Mouse (Mus musculus) midbrain, embryonic 10.5 days (tissue): ENCODE results near the gene Foxf2. TPM values are rescaled to one million over a fixed set of nuclear protein-coding genes. Genes with fewer than 3 reads are reported as not detected.

Experiments used
- DNase-seq: peaks from one replicate; pipeline ENCODE4 v3.0.0-alpha.2; 2017; ENCODE audit warnings: low spot score
- H3K27ac ChIP-seq: fragments of 300-500 bp; sonication (generic); replicated peaks from 2 replicates; pipeline ENCODE4 v1.5.1; 2016; ENCODE audit warnings: mild to moderate bottlenecking
- H3K27me3 ChIP-seq: fragments of 300-500 bp; sonication (generic); 2 replicates; pipeline ENCODE4 v1.6.1; 2016; ENCODE audit warnings: low read depth, mild to moderate bottlenecking; ENCODE audit not compliant: poor library complexity, severe bottlenecking
- H3K36me3 ChIP-seq: fragments of 300-500 bp; sonication (generic); 2 replicates; pipeline ENCODE4 v1.6.1; 2016; ENCODE audit warnings: mild to moderate bottlenecking, moderate library complexity
- H3K4me1 ChIP-seq: fragments of 300-500 bp; sonication (generic); 2 replicates; pipeline ENCODE4 v1.6.1; 2016
- H3K4me3 ChIP-seq: fragments of 300-500 bp; sonication (generic); 2 replicates; pipeline ENCODE4 v1.5.1; 2016; ENCODE audit warnings: mild to moderate bottlenecking, moderate library complexity
- H3K9me3 ChIP-seq: fragments of 300-500 bp; sonication (generic); replicated peaks from 2 replicates; pipeline ENCODE4 v1.6.1; 2016; ENCODE audit warnings: mild to moderate bottlenecking
- WGBS: fragments of 180-500 bp; shearing (Covaris S2); methylation state at CpG from one replicate; pipeline ENCODE4 v1.1.7; 2016; 5-methylcytosine and 5-hydroxymethylcytosine counted together
- polyA plus RNA-seq: library from polyadenylated mRNA; unstranded; fragments of >200 nt; fragmentation: Nextera tagmentation; extraction: Ambion mirVana; gene quantifications from 2 replicates; pipeline ENCODE4 v1.2.1, GENCODE M21; 2016

Gene Foxf2
- polyA plus RNA-seq: 7.0 and 7.1 TPM in 2 replicates

DNA sequence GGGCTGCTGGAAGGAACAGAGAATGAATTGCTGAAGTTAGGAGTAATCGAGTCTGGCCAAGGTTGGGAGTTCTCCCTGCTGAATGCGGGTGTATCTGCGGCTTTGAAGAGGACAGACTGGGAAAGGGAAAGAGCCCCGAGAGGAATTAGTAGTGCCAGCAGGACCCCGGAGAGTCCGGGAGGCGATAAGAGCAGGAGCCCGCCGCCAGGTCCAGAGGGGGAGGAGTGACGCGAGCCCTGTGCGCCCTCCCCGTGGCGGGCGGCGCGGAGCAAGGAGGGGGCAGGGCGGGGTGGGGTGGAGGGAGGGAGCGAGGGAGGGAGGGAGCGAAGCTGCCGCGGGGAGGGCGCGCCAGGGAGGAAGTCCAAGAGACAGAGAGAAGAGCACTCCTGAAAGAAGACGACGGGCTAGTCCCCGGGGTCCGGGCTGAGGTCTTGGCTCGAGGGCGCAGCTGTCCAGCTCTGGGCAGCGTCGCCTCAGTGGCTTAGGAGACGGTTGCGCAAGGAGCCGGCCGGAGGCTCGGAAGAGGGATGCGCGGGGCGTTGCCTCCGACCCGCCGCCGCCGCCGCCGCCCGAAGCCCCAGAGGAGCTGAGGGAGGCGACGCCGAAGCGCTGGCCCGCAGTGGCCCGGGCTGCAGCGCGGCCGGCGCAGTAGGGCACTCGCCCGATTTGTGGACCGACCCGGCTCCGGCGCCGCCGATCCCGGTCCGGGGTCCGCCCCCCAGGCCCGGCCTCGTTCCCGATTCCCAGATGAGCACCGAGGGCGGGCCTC is at the start of gene Foxf2:
TSS of gene Foxf2 (plus strand) at position 484 of the 769 bp plus-strand sequence.
- peaks cover 100% of the 10 kb centered on the region for H3K27me3 ChIP-seq
- peak within 1 kb of the TSS; percentile 59 for H3K4me3 ChIP-seq
- no peaks in the 10 kb centered on the region for H3K9me3 ChIP-seq
- peaks cover 56% of the 10 kb centered on the region for H3K4me1 ChIP-seq
- peak; percentile 69 for DNase-seq
- WGBS: under 1% methylated on average over 64 of the region's 74 CpGs
- no peaks in the 10 kb centered on the region for H3K36me3 ChIP-seq
- peak within 1 kb of the TSS; percentile 64; the same call in 1 of the 2 replicates for H3K27ac ChIP-seq

DNA sequence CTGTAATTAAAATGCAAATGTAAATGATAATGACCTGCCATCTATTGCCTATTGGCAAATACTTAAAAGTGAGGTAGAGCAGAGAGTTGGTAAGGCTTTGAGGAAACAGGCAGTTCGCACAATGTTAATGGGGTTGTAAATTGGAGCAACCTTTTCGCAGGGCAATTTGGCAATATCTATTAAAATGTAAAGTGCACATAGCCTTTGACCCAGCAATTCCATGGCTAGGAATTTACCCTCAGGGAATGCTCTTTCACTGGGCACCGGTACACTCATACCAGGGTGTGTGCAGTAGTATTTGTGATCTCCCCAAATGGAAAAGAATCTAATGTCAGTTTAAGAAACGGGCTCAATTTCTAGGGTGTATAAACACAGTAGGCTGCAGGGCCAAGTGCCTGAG is 48.9 kb upstream of the Foxf2 start:
- no peak for DNase-seq
- Histone ChIP-seq H3K9me3 (no peaks in the 10 kb centered on the region), H3K27ac (no peak overlapping the region), H3K36me3 (no peaks in the 10 kb centered on the region), H3K4me1 (peaks cover 15% of the 10 kb centered on the region), H3K4me3 (no peak overlapping the region), H3K27me3 (no peaks in the 10 kb centered on the region)
- 76% methylated on average over 4 of the region's 4 CpGs for WGBS

DNA sequence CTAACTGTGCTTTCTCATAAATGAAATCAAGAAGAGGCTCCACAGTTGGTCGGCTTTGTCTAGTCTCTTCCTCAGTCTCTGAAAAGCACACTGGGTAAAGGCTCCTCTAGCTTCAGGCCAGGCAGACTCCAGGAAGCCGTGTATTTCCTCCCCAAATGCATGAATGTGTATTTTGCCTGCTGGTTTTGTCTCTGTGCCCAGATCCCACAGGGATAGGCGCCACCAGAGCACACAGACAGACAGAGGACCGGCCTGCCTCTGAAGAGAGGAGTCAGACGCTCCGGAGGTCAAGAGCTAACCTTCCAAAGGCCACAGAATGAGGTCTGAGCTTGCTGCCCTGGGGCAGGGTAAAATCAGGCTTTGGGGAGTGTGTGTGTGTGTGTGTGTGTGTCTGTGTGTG is 48.0 kb upstream of the Foxf2 start:
- Histone ChIP-seq H3K27ac (0 out of 2 replicates have a peak overlapping the region, but pooled peaks have one; percentile 9), H3K27me3 (no peaks in the 10 kb centered on the region), H3K36me3 (no peaks in the 10 kb centered on the region), H3K4me3 (no peak overlapping the region), H3K9me3 (no peaks in the 10 kb centered on the region), H3K4me1 (peaks cover 15% of the 10 kb centered on the region)
- DNase-seq: peak; percentile 15
- WGBS: 52% methylated on average over 6 of the region's 6 CpGs

DNA sequence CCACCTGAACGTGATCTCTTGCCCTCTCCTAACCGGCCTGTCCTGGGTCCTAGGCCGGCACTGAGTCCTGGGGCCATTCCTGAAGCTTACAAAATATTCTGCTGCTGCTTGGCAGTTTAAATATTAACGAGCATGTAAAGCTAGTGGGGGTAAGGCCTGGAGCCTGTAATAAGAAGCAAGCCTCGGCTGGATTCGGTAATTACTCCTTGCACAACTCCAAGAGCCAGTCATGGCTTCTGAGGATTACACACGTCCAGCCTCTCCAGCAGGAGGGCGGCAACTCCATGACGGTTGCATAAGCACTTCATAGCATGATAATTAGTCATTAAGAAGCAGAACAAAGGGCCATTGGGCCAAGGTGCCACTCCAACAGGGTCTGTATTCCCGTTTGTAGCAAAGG is 47.2 kb upstream of the Foxf2 start:
- H3K36me3 ChIP-seq: no peaks in the 10 kb centered on the region
- no peaks in the 10 kb centered on the region for H3K27me3 ChIP-seq
- DNase-seq: no peak
- no peaks in the 10 kb centered on the region for H3K9me3 ChIP-seq
- no peak overlapping the region for H3K27ac ChIP-seq
- peaks cover 15% of the 10 kb centered on the region for H3K4me1 ChIP-seq
- H3K4me3 ChIP-seq: no peak overlapping the region
- 71% methylated on average over 10 of the region's 10 CpGs for WGBS

DNA sequence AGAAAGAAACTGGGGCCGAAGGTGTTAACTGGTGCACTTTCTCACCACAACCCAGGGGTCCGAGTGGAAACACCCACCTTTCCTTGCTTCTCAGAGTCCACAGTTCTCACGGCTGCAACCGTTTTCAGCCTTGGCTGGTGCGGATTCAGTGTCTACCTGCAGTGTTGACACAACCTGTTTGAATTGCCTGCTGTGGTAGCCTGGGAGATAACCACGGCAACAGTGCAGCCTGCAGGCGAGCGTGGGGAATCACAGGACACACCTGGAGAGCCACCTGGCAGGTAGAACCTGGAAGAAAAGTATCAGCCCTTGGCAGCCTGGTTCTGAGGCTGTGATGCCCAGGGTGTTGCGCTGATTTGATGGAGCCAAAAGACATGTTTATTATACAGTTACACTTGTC is 45.8 kb upstream of the Foxf2 start:
- H3K4me3 ChIP-seq: no peak overlapping the region
- WGBS: 67% methylated on average over 9 of the region's 9 CpGs
- H3K27ac ChIP-seq: no peak overlapping the region
- DNase-seq: no peak
- H3K9me3 ChIP-seq: no peaks in the 10 kb centered on the region
- no peaks in the 10 kb centered on the region for H3K36me3 ChIP-seq
- no peaks in the 10 kb centered on the region for H3K27me3 ChIP-seq
- peaks cover 15% of the 10 kb centered on the region for H3K4me1 ChIP-seq

DNA sequence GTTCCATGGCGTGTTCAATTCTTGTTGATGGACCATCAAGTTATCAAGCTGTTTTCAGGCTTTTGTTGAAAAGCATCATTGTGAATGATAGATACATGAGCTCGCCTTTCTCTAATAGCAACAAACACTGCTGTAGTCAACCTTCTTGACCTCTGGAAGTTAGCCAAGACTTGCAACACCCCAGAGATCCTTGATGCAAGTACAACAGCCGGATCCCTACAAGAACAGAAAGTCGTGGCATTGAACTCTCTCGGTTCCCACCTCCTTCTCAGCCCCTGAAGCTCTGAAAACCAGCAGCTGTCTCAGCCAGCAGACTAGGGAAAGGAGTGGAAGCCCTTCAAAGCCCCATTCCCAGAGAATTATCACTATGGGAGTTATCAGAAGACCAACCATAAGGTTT is 38.3 kb upstream of the Foxf2 start:
- Histone ChIP-seq H3K4me1 (no peaks in the 10 kb centered on the region), H3K4me3 (no peak overlapping the region), H3K27ac (no peak overlapping the region), H3K27me3 (no peaks in the 10 kb centered on the region), H3K9me3 (no peaks in the 10 kb centered on the region), H3K36me3 (no peaks in the 10 kb centered on the region)
- no peak for DNase-seq
- WGBS: 87% methylated on average over 5 of the region's 5 CpGs

DNA sequence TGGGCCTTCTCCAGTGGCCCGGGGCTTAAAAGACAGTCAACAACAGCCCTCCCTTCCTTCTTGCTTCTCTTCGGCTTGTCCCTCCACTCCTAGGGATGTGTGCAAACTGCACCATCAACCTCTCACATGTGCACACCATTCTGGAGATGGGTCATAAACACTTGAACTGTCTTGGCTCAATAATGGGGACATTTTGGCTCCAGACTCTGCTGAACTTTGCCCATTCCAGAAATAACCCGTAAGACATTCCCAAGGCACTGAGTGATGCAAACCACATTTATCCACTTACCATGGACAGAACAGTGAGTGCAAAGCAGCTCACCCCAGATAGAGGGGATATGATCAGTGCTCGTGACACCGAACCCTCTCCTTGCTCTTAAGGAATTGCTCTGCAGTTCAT is 26.0 kb upstream of the Foxf2 start:
- Histone ChIP-seq H3K4me1 (no peaks in the 10 kb centered on the region), H3K4me3 (no peak overlapping the region), H3K36me3 (no peaks in the 10 kb centered on the region), H3K27me3 (no peaks in the 10 kb centered on the region), H3K9me3 (no peaks in the 10 kb centered on the region), H3K27ac (no peak overlapping the region)
- no peak for DNase-seq
- WGBS: 91% methylated on average over 5 of the region's 5 CpGs

DNA sequence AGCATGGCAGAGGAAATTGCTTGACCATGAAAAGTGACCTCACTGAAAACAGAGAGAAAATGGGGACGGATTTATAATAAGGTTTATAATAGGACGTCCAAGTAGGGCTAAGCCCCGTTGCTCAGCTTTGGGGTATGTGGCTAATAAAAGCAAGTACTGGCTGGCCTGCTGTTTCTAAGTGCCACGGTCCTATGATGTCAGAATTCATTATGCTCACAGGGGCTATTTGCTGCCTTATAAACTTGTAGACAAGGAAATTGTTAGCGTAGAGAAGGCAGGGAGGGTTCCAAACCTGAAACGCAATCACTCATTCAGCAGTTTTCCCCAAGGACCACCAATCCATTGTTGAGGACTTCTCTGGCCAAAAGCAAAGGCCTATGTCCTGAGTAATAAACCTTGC is 21.7 kb upstream of the Foxf2 start:
- Histone ChIP-seq H3K27ac (no peak overlapping the region), H3K27me3 (no peaks in the 10 kb centered on the region), H3K36me3 (no peaks in the 10 kb centered on the region), H3K4me1 (no peaks in the 10 kb centered on the region), H3K9me3 (no peaks in the 10 kb centered on the region), H3K4me3 (no peak overlapping the region)
- no peak for DNase-seq
- WGBS: 85% methylated on average over 6 of the region's 6 CpGs

DNA sequence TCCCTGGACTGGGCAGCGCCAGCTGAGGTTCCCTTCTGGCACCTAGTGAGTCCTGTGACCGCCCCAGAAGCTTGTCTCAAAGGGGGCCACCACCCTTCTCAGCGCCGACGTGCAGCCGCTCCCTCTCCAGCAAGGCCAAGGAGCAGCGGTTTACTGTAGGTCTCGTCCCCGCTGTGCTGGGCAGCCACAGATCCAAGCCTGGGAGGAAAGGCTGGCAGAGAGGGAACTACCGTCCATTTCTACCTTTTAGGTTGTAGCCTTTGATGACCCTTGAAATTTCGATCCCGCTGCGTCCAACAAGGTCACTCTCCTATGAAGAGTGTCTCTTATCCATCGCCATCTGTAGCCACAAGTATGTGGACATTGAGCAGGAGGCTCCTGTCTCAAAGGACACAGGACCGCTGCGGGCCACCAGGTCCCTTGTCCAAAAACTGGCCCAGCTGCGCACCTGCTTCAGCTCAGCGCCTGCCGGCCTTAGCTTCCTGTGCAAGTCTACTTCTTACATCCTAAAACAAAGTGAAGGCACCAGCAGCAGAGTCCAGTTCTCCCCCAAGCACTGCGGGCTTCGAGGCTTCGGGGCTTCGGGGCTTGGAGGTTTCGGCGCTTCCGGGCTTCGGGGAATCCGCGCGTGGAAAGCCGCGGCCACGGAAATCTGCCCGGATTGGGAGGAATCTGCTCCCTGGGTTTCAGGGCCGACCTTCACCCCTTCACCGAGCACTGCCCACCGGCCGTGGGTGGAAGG is 10.7 kb upstream of the Foxf2 start:
- Histone ChIP-seq H3K27me3 (peaks cover 99% of the 10 kb centered on the region), H3K4me3 (no peak overlapping the region), H3K36me3 (no peaks in the 10 kb centered on the region), H3K27ac (no peak overlapping the region), H3K4me1 (peaks cover 23% of the 10 kb centered on the region), H3K9me3 (no peaks in the 10 kb centered on the region)
- peak; percentile 48 for DNase-seq
- WGBS: 2% methylated on average over 38 of the region's 38 CpGs

DNA sequence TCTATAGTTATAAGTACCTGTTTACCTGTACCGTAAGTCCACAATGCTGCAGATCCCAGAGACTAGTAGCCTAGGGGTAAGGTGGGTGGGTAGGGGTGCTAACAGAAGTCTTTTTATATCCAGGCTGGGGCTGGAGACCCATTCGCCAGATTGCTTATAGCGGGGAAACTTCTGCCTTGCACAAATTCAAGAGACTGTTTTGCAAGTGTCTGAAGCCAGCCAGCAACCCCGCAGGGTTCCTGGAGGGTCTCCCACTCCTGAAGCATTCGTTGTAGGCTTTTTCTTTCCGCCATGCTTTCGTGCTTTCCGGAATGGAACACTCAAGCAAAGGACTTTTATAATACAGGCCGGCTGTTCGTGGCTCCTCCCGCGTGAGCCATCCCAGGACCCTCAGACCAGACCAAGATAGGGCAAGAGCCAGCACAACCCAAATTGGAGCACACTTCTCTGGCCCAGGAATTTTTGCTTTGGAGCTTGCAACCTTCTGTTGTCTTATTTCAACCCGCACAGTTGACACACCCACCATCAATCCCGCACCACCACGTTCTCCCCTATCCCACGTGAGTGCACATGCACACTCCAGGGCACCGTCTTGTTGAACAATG is 10.0 kb upstream of the Foxf2 start:
- Histone ChIP-seq H3K27me3 (peaks cover 99% of the 10 kb centered on the region), H3K4me1 (peaks cover 30% of the 10 kb centered on the region), H3K9me3 (no peaks in the 10 kb centered on the region), H3K27ac (no peak overlapping the region), H3K4me3 (no peak overlapping the region), H3K36me3 (no peaks in the 10 kb centered on the region)
- DNase-seq: peak; percentile 37
- WGBS: 2% methylated on average over 17 of the region's 17 CpGs

DNA sequence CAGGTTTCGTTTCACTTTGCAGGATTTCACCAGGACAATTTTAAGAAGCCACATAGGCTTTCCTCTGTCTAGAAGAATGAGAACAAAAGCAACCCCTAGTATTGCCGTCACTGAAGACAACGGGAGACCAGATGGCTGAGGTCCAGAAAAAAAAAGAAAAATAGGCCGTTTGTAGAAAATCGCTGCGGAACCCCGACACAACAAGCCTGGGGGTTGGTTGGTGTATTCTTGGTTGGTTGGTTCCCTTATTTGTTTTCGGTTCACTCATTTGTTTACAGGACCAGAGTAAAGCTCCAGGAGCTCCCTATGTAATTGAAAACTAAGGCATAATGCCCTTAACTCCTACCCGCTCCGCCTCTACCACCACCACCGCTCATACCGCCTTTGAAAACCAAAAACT is 7.6 kb upstream of the Foxf2 start:
- Histone ChIP-seq H3K4me3 (peak overlapping the region; percentile 42), H3K27ac (no peak overlapping the region), H3K36me3 (no peaks in the 10 kb centered on the region), H3K27me3 (peaks cover 100% of the 10 kb centered on the region), H3K4me1 (peaks cover 31% of the 10 kb centered on the region), H3K9me3 (no peaks in the 10 kb centered on the region)
- WGBS: 1% methylated on average over 12 of the region's 12 CpGs
- DNase-seq: no peak

DNA sequence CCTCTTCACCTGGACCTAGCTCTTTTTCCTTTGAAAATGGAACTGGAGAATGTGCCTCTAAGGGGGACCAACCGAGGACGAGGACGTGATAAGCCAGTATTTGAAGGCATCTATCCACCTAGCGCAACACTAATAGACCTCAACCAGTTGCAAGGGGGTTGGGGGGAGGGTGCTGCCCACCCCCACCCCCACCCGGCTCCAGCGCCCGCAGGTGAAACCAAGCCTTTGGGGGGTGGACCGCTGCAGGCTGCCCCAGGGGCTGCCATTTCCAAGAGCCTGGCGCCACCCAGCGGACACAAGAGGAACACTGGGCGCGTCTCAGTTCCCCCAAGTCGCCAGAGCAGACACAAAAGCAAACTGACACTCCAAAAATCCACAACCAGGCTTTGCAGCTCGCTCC is 7.2 kb upstream of the Foxf2 start:
- H3K4me3 ChIP-seq: peak overlapping the region; percentile 42
- H3K4me1 ChIP-seq: peaks cover 31% of the 10 kb centered on the region
- no peak overlapping the region for H3K27ac ChIP-seq
- peaks cover 100% of the 10 kb centered on the region for H3K27me3 ChIP-seq
- no peaks in the 10 kb centered on the region for H3K9me3 ChIP-seq
- 0% methylated on average over 14 of the region's 14 CpGs for WGBS
- DNase-seq: peak; percentile 81
- H3K36me3 ChIP-seq: no peaks in the 10 kb centered on the region
